Mouse (Mus musculus) stomach, postnatal 0 days (tissue): ENCODE data around the gene Cyp46a1. TPM values are rescaled to one million over a fixed set of nuclear protein-coding genes. Genes with fewer than 3 reads are reported as not detected.

Experiments used
- ATAC-seq: fragments of 200-750 bp; cut with Nextera tagmentation; 2 replicates; pipeline ENCODE4 v1.8.0; 2017; ENCODE audit not compliant: low FRiP score, low TSS enrichment
- DNase-seq: peaks from one replicate; pipeline ENCODE4 v3.0.0-alpha.2; 2016; ENCODE audit warnings: low spot score
- H3K27ac ChIP-seq: fragments of 300-500 bp; sonication (generic); replicated peaks from 2 replicates; pipeline ENCODE4 v1.5.1; 2014; ENCODE audit warnings: mild to moderate bottlenecking, control low read depth
- H3K27me3 ChIP-seq: fragments of 300-500 bp; sonication (generic); 2 replicates; pipeline ENCODE4 v1.6.1; 2014; ENCODE audit warnings: low read length; ENCODE audit not compliant: control insufficient read depth, insufficient read depth
- H3K36me3 ChIP-seq: fragments of 300-500 bp; sonication (generic); 2 replicates; pipeline ENCODE4 v1.6.1; 2014; ENCODE audit warnings: low read length, mixed read lengths; ENCODE audit not compliant: control insufficient read depth, insufficient read depth
- H3K4me1 ChIP-seq: fragments of 300-500 bp; sonication (generic); replicated peaks from 2 replicates; pipeline ENCODE4 v1.6.1; 2014; ENCODE audit warnings: antibody characterized with exemption; ENCODE audit not compliant: control insufficient read depth, insufficient read depth
- H3K4me2 ChIP-seq: fragments of 300-500 bp; sonication (generic); replicated peaks from 2 replicates; pipeline ENCODE4 v1.6.1; 2014; ENCODE audit warnings: low read depth, mild to moderate bottlenecking, control low read depth, moderate library complexity
- H3K4me3 ChIP-seq: fragments of 300-500 bp; sonication (generic); 2 replicates; pipeline ENCODE4 v1.5.1; 2014; ENCODE audit warnings: low read depth, low read length, control low read depth
- H3K9ac ChIP-seq: fragments of 300-500 bp; sonication (generic); 2 replicates; pipeline ENCODE4 v1.6.1; 2014; ENCODE audit warnings: mild to moderate bottlenecking, low read length, control low read depth, mixed read lengths
- H3K9me3 ChIP-seq: fragments of 300-500 bp; sonication (generic); 2 replicates; pipeline ENCODE4 v1.6.1; 2016; ENCODE audit warnings: low read length; ENCODE audit not compliant: control insufficient read depth
- CTCF ChIP-seq: IDR thresholded peaks from 2 replicates; pipeline ENCODE4 v1.5.1; 2016; ENCODE audit warnings: antibody characterized with exemption, low read depth, mild to moderate bottlenecking, moderate library complexity
- EP300 ChIP-seq: optimal IDR thresholded peaks from 2 replicates; pipeline ENCODE3; 2016; ENCODE audit warnings: antibody characterized with exemption
- WGBS: fragments of 180-500 bp; shearing (Covaris S2); extraction: QIAGEN DNeasy Blood & Tissue Kit; methylation state at CpG from one replicate; pipeline ENCODE4 v1.1.7; 2014; 5-methylcytosine and 5-hydroxymethylcytosine counted together
- polyA plus RNA-seq: library from polyadenylated mRNA; unstranded; fragments of >200 nt; fragmentation: Nextera tagmentation; extraction: Ambion mirVana; gene quantifications from 2 replicates; pipeline ENCODE4 v1.2.1, GENCODE M21; 2015

Cyp46a1 gene
- polyA plus RNA-seq, 1 experiment from 2014 or later = 1.3 TPM

GRCm38 (mm10) chr12:108303778-108304365, 30.3 kb upstream of the Cyp46a1 start:
- TF ChIP-seq CTCF (no peak), EP300 (no peak)
- 39% methylated on average over 6 of the region's 6 CpGs for WGBS
- H3K4me1 ChIP-seq = peaks cover 3% of the 10 kb centered on the region; the same call in 1 of the 2 replicates
- ATAC-seq (no peak), DNase-seq (no peak)
- H3K36me3 ChIP-seq = no peaks in the 10 kb centered on the region
- no peak overlapping the region for H3K4me3 ChIP-seq
- H3K4me2 ChIP-seq = no peak overlapping the region
- H3K27me3 ChIP-seq = no peaks in the 10 kb centered on the region; the same call in 1 of the 2 replicates
- H3K9ac ChIP-seq = no peak overlapping the region
- no peaks in the 10 kb centered on the region for H3K9me3 ChIP-seq
- no peak overlapping the region for H3K27ac ChIP-seq

GRCm38 (mm10) chr12:108305172-108305571, 29.0 kb upstream of the Cyp46a1 start:
- Histone ChIP-seq H3K4me2 (no peak overlapping the region), H3K9me3 (no peaks in the 10 kb centered on the region), H3K4me3 (no peak overlapping the region), H3K4me1 (peaks cover 3% of the 10 kb centered on the region; the same call in 1 of the 2 replicates), H3K27me3 (no peaks in the 10 kb centered on the region; the same call in 1 of the 2 replicates), H3K27ac (no peak overlapping the region), H3K36me3 (no peaks in the 10 kb centered on the region), H3K9ac (no peak overlapping the region)
- TF ChIP-seq EP300 = no peak
- no peak for TF ChIP-seq CTCF
- ATAC-seq (no peak), DNase-seq (no peak)
- 72% methylated on average over 8 of the region's 8 CpGs for WGBS

GRCm38 (mm10) chr12:108305812-108306794, 28.1 kb upstream of the Cyp46a1 start, which contains the start of gene Hhipl1:
Gene Hhipl1, plus strand, starts transcription at chr12:108306270.
- peak within 1 kb of the TSS; percentile 58 for H3K4me3 ChIP-seq
- ATAC-seq (peak; percentile 49), DNase-seq (peak; percentile 63)
- 4% methylated on average over 62 of the region's 67 CpGs for WGBS
- peak within 1 kb of the TSS; percentile 100 for H3K4me2 ChIP-seq
- H3K27me3 ChIP-seq = no peaks in the 10 kb centered on the region; the same call in 1 of the 2 replicates
- peak within 1 kb of the TSS; percentile 73 for H3K9ac ChIP-seq
- peaks cover 3% of the 10 kb centered on the region; the same call in 1 of the 2 replicates for H3K4me1 ChIP-seq
- TF ChIP-seq CTCF (peak; percentile 26; the same call in 1 of the 2 replicates), EP300 (no peak)
- H3K9me3 ChIP-seq = no peaks in the 10 kb centered on the region
- H3K36me3 ChIP-seq = no peaks in the 10 kb centered on the region
- no peak within 1 kb of the TSS; the same call in 1 of the 2 replicates for H3K27ac ChIP-seq

- TF ChIP-seq CTCF = peak; percentile 81
- no peak for TF ChIP-seq EP300
- Histone ChIP-seq H3K36me3 (no peaks in the 10 kb centered on the region), H3K27ac (no peak overlapping the region), H3K4me3 (no peak overlapping the region), H3K4me1 (peaks cover 3% of the 10 kb centered on the region; the same call in 1 of the 2 replicates), H3K27me3 (no peaks in the 10 kb centered on the region; the same call in 1 of the 2 replicates), H3K9ac (no peak overlapping the region), H3K9me3 (no peaks in the 10 kb centered on the region), H3K4me2 (no peak overlapping the region)
- peak; percentile 74 for DNase-seq
- WGBS = 36% methylated on average over 14 of the region's 14 CpGs
- no peak for ATAC-seq
Observed at GRCm38 (mm10) chr12:108307553-108307952, 26.6 kb upstream of the Cyp46a1 start.

- TF ChIP-seq CTCF (no peak), EP300 (no peak)
- Histone ChIP-seq H3K4me2 (no peak overlapping the region), H3K4me1 (peaks cover 3% of the 10 kb centered on the region; the same call in 1 of the 2 replicates), H3K4me3 (no peak overlapping the region), H3K27me3 (no peaks in the 10 kb centered on the region; the same call in 1 of the 2 replicates), H3K9me3 (no peaks in the 10 kb centered on the region), H3K9ac (no peak overlapping the region), H3K36me3 (no peaks in the 10 kb centered on the region), H3K27ac (no peak overlapping the region)
- WGBS = 81% methylated on average over 16 of the region's 16 CpGs
- DNase-seq (no peak), ATAC-seq (no peak)
Observed at GRCm38 (mm10) chr12:108308363-108308856, 25.8 kb upstream of the Cyp46a1 start.
